In the genomic region with DNA sequence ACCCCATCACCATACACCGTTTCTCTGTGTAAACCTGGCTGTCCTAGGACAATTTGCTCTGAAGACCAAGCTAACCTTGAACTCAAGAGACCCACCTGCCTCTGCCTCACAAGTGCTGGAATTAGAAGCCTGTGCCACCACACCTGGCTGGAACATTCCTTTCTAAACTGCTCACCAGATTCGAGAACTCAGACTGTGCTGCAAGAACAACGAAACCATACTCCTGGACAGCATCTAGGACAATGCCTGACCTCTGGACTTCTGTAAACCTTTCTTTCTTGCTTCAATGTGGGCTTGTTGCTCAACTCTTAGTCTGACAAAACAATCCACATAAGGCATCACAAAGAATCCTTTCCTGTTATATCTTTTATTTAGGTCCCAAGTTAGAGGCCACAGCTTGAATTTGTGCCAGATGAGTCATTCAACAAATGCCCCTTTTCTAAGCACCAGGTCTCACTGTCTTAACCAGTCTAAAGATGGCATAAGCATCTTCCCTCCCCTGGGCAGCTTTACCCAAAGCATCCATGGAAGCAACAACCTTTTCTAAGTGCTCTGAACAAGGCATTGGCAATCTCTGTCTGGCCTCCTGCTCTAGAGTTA, we compare ENCODE assay signal across 31 mouse cellular contexts. TPM values are rescaled to one million over a fixed set of nuclear protein-coding genes. Genes with fewer than 3 reads are reported as not detected.
A peak's percentile ranks its signal among the peaks of the same experiment; 100 is the strongest.
DNase-seq lines count a peak whose midpoint lies in the region; ATAC-seq and TF ChIP-seq lines count a peak whose summit lies in the region.
"Had no signal": no experiment of that assay in that cellular context is flagged by ENCODE, and none has a peak within 500 bp of the region (broad histone marks: within the 10 kb centered on the region; RNA-seq: fewer than 3 reads in every experiment).

No protein-coding gene starts in this region.

- H3K4me3 ChIP-seq in liver, adult 2 months (ENCODE audit: insufficient read depth, low read depth, low read length) = no peak overlapping the region
- no peak overlapping the region for H3K4me3 ChIP-seq in stomach, embryonic 15.5 days (replicated peaks)
- H3K4me3 ChIP-seq in stomach, postnatal 0 days (ENCODE audit: low read depth, low read length) = no peak overlapping the region
- H3K4me3 ChIP-seq in forebrain, embryonic 15.5 days = no peak overlapping the region
- H3K4me3 ChIP-seq: embryonic facial prominence, embryonic 12.5 days; forebrain, embryonic 10.5 days; gastrocnemius, adult 2 months; hindbrain, embryonic 12.5 days; limb, embryonic 12.5 days; liver, embryonic 13.5 days; megakaryocyte, embryonic 14.5 days had no signal

- no peak for ATAC-seq in stomach, embryonic 15.5 days (ENCODE audit: insufficient read depth, low FRiP score, low read depth)
- ATAC-seq in stomach, postnatal 0 days (ENCODE audit: low FRiP score, low TSS enrichment) = no peak
- no peak for ATAC-seq in forebrain, embryonic 15.5 days (replicated peaks)
- ATAC-seq: forebrain, embryonic 16.5 days; intestine, postnatal 0 days had no signal

- 41% methylated on average over 3 of the region's 3 CpGs for WGBS in liver, adult 2 months
- 85% methylated on average over 3 of the region's 3 CpGs for WGBS in stomach, embryonic 15.5 days
- whole genome bisulfite sequencing in stomach, postnatal 0 days = 78% methylated on average over 3 of the region's 3 CpGs
- 95% methylated on average over 3 of the region's 3 CpGs for WGBS in forebrain, embryonic 15.5 days

- no peak for TF ChIP-seq EP300 in stomach, postnatal 0 days (optimal IDR thresholded peaks at IDR 0.05)

- peaks cover 16% of the 10 kb centered on the region; the same call in 1 of the 2 replicates for H3K79me2 ChIP-seq in liver, adult 2 months (ENCODE audit: control insufficient read depth, insufficient read depth, low read length)

- TF ChIP-seq POLR2A in liver, adult 2 months (IDR thresholded peaks at IDR 0.05; ENCODE audit: extremely low read depth, insufficient read depth, low read length) = no peak

- no peak overlapping the region for H3K9ac ChIP-seq in liver, adult 2 months (ENCODE audit: low read depth, low read length)
- H3K9ac ChIP-seq in stomach, embryonic 15.5 days = no peak overlapping the region
- no peak overlapping the region for H3K9ac ChIP-seq in stomach, postnatal 0 days (ENCODE audit: low read length)
- no peak overlapping the region for H3K9ac ChIP-seq in forebrain, embryonic 15.5 days (replicated peaks)
- H3K9ac ChIP-seq: embryonic facial prominence, embryonic 12.5 days; hindbrain, embryonic 12.5 days; limb, embryonic 12.5 days; liver, embryonic 13.5 days; lung, embryonic 14.5 days had no signal

- no peak for TF ChIP-seq CTCF in liver, adult 2 months (IDR thresholded peaks at IDR 0.05; ENCODE audit: low read depth, low read length)
- TF ChIP-seq CTCF in stomach, postnatal 0 days (IDR thresholded peaks at IDR 0.05; ENCODE audit: low read depth) = no peak

- H3K27me3 ChIP-seq in liver, adult 2 months (ENCODE audit: control insufficient read depth, insufficient read depth, low read length) = no peaks in the 10 kb centered on the region
- H3K27me3 ChIP-seq in stomach, embryonic 15.5 days (replicated peaks) = no peaks in the 10 kb centered on the region
- no peaks in the 10 kb centered on the region for H3K27me3 ChIP-seq in stomach, postnatal 0 days (ENCODE audit: control insufficient read depth, insufficient read depth, low read length)
- no peaks in the 10 kb centered on the region for H3K27me3 ChIP-seq in forebrain, embryonic 15.5 days
- H3K27me3 ChIP-seq: embryonic facial prominence, embryonic 12.5 days; hindbrain, embryonic 12.5 days; limb, embryonic 12.5 days; liver, embryonic 13.5 days had no signal

- peaks cover 7% of the 10 kb centered on the region for H3K4me1 ChIP-seq in liver, adult 2 months (ENCODE audit: control insufficient read depth, insufficient read depth, low read length)
- H3K4me1 ChIP-seq in stomach, embryonic 15.5 days = peaks cover 11% of the 10 kb centered on the region; the same call in 1 of the 2 replicates
- no peaks in the 10 kb centered on the region for H3K4me1 ChIP-seq in stomach, postnatal 0 days (replicated peaks; ENCODE audit: control insufficient read depth, insufficient read depth)
- peaks cover 12% of the 10 kb centered on the region for H3K4me1 ChIP-seq in forebrain, embryonic 15.5 days
- H3K4me1 ChIP-seq: forebrain, embryonic 10.5 days; megakaryocyte, embryonic 14.5 days had no signal

- no peak overlapping the region for H3K27ac ChIP-seq in liver, adult 2 months (replicated peaks; ENCODE audit: insufficient read depth, low read depth, low read length)
- peak overlapping the region; percentile 3; the same call in 1 of the 2 replicates for H3K27ac ChIP-seq in stomach, embryonic 15.5 days
- no peak overlapping the region for H3K27ac ChIP-seq in stomach, postnatal 0 days (replicated peaks)
- no peak overlapping the region for H3K27ac ChIP-seq in forebrain, embryonic 15.5 days (replicated peaks)
- H3K27ac ChIP-seq: embryonic facial prominence, embryonic 12.5 days; forebrain, embryonic 10.5 days; gastrocnemius, adult 2 months; hindbrain, embryonic 12.5 days; limb, embryonic 12.5 days; liver, embryonic 13.5 days had no signal

- H3K36me3 ChIP-seq in liver, adult 2 months (ENCODE audit: control insufficient read depth, insufficient read depth, low read length) = no peaks in the 10 kb centered on the region
- H3K36me3 ChIP-seq in stomach, embryonic 15.5 days = no peaks in the 10 kb centered on the region
- no peaks in the 10 kb centered on the region for H3K36me3 ChIP-seq in stomach, postnatal 0 days (ENCODE audit: control insufficient read depth, insufficient read depth, low read length)
- 0 out of 2 replicates have a peak, but pooled peaks cover 4% of the 10 kb centered on the region for H3K36me3 ChIP-seq in forebrain, embryonic 15.5 days
- H3K36me3 ChIP-seq: embryonic facial prominence, embryonic 12.5 days; liver, embryonic 13.5 days had no signal

- no peak overlapping the region for H3K4me2 ChIP-seq in stomach, embryonic 15.5 days
- no peak overlapping the region for H3K4me2 ChIP-seq in stomach, postnatal 0 days (replicated peaks; ENCODE audit: low read depth)
- H3K4me2 ChIP-seq in forebrain, embryonic 15.5 days (replicated peaks) = no peak overlapping the region
- H3K4me2 ChIP-seq: embryonic facial prominence, embryonic 12.5 days; heart, embryonic 11.5 days; hindbrain, embryonic 12.5 days; limb, embryonic 12.5 days; liver, embryonic 13.5 days; lung, embryonic 14.5 days had no signal

- no peaks in the 10 kb centered on the region for H3K9me3 ChIP-seq in stomach, embryonic 15.5 days
- no peaks in the 10 kb centered on the region for H3K9me3 ChIP-seq in stomach, postnatal 0 days (ENCODE audit: control insufficient read depth, low read length)
- H3K9me3 ChIP-seq in forebrain, embryonic 15.5 days = no peaks in the 10 kb centered on the region
- H3K9me3 ChIP-seq: embryonic facial prominence, embryonic 12.5 days; forebrain, embryonic 10.5 days; hindbrain, embryonic 12.5 days; limb, embryonic 12.5 days; liver, embryonic 13.5 days had no signal

- peak; percentile 69 for DNase-seq in liver, adult 2 months (ENCODE audit: extremely low read depth, low read depth, low spot score)
- no peak for DNase-seq in liver
- DNase-seq in stomach, postnatal 0 days (ENCODE audit: low spot score) = no peak
- peak; percentile 65 for DNase-seq in Muller cell, postnatal 12 days (ENCODE audit: inconsistent ontology term)
- no peak for DNase-seq in kidney, postnatal 36 days
- DNase-seq: adrenal gland, postnatal 25 days; cerebellum, adult 8-10 months; cerebellum, postnatal 36 days; embryo, embryonic 11 days; gastrocnemius, adult 2 months; gastrocnemius, postnatal 36 days; heart, adult 18-20 months; heart, postnatal 36 days; kidney, postnatal 14 days; liver, embryonic 13.5 days; lung, embryonic 14.5 days; lung, postnatal 4 days; midbrain, embryonic 14.5 days; retina, postnatal 1 day; right cerebral cortex, postnatal 14 days; thymus, postnatal 25 days had no signal

RNA-seq across cellular contexts. Expression of a gene that starts 38.8 kb away (rescaled TPM):
- 66.4 and 70.7 TPM in 2 replicates for total RNA-seq in liver, adult 2 months (2014; rRNA removed)
- 14.0 and 16.6 TPM in 2 replicates for polyA plus RNA-seq in liver, adult 2 months (2012; rRNA removed)
- 34.6 and 36.1 TPM in 2 replicates for polyA plus RNA-seq in stomach, embryonic 15.5 days (2015; fragmentation: Nextera tagmentation; extraction: Ambion mirVana)
- polyA plus RNA-seq in stomach, postnatal 0 days (2015; fragmentation: Nextera tagmentation; extraction: Ambion mirVana) = 26.6 and 28.9 TPM in 2 replicates
- polyA plus RNA-seq in forebrain, embryonic 15.5 days (2015; fragmentation: Nextera tagmentation; extraction: Ambion mirVana) = 73.5 and 76.0 TPM in 2 replicates

Comparison
In these comparisons a context has a peak if more than half of its experiments do, and no peak if none do; other contexts are left out.
1. DNase-seq: peak in liver, adult 2 months (single experiment) and Muller cell, postnatal 12 days (single experiment); none in liver (single experiment), stomach, postnatal 0 days (single experiment) and kidney, postnatal 36 days (0 of 2).